ENCODE assay signal across 34 mouse cellular contexts in genomic region chr3:36250585-36250984, GRCm38 (mm10). TPM values are rescaled to one million over a fixed set of nuclear protein-coding genes. Genes with fewer than 3 reads are reported as not detected.
A peak's percentile ranks its signal among the peaks of the same experiment; 100 is the strongest.
DNase-seq lines count a peak whose midpoint lies in the region; ATAC-seq and TF ChIP-seq lines count a peak whose summit lies in the region.
"Had no signal": no experiment of that assay in that cellular context is flagged by ENCODE, and none has a peak within 500 bp of the region (broad histone marks: within the 10 kb centered on the region; RNA-seq: fewer than 3 reads in every experiment).

No protein-coding gene starts in this region.

- H3K4me3 ChIP-seq in forebrain, embryonic 11.5 days (ENCODE audit: low read depth, low read length): no peak overlapping the region
- H3K4me3 ChIP-seq: embryonic facial prominence, embryonic 10.5 days; embryonic facial prominence, embryonic 15.5 days; forebrain, embryonic 13.5 days; gastrocnemius, adult 2 months; left cerebral cortex, adult 2 months; liver, embryonic 12.5 days had no signal

- H3K4me2 ChIP-seq in forebrain, embryonic 11.5 days (ENCODE audit: low read depth, low read length, severe bottlenecking): no peak overlapping the region
- H3K4me2 ChIP-seq: embryonic facial prominence, embryonic 15.5 days; forebrain, embryonic 13.5 days; heart, embryonic 11.5 days; hindbrain, embryonic 14.5 days; liver, embryonic 12.5 days; midbrain, embryonic 11.5 days had no signal

- intact Hi-C loops in left cerebral cortex, postnatal 4 days (cut with DNase I): no loop called here

- ATAC-seq in Patski: peak; percentile 87
- ATAC-seq in forebrain, embryonic 11.5 days (replicated peaks; ENCODE audit: low FRiP score): no peak
- ATAC-seq: forebrain, embryonic 13.5 days; inflammation-experienced regulatory T-cells, adult 6 months; liver, embryonic 12.5 days; liver, postnatal 0 days; midbrain, embryonic 16.5 days had no signal

- no peaks in the 10 kb centered on the region for H3K36me3 ChIP-seq in forebrain, embryonic 11.5 days (ENCODE audit: control insufficient read depth, insufficient read depth, low read length)
- H3K36me3 ChIP-seq: embryonic facial prominence, embryonic 10.5 days; embryonic facial prominence, embryonic 15.5 days; liver, embryonic 12.5 days had no signal

- no peak overlapping the region for H3K27ac ChIP-seq in forebrain, embryonic 11.5 days (ENCODE audit: low read depth, low read length)
- H3K27ac ChIP-seq: embryonic facial prominence, embryonic 10.5 days; embryonic facial prominence, embryonic 15.5 days; forebrain, embryonic 13.5 days; gastrocnemius, adult 2 months; hindbrain, embryonic 14.5 days; left cerebral cortex, adult 2 months; liver, embryonic 12.5 days had no signal

- CTCF ChIA-PET in Patski (lab: Charles Lee): interaction anchor here (0.9 to 1.4 kb wide), 3 partner anchors 9 to 27 kb away, joined by 3 to 4 read pairs (median 3); no protein-coding TSS in a partner anchor

- POLR2A ChIA-PET in Patski (lab: Charles Lee): no interaction called here

- WGBS in forebrain, embryonic 11.5 days: 65% methylated on average over 5 of the region's 5 CpGs

- in situ Hi-C loops in Patski (cut with MboI; ENCODE audit: low pct_unique_long_range_greater_than_20kb): no loop called here

- no peak overlapping the region for H3K9ac ChIP-seq in forebrain, embryonic 11.5 days (ENCODE audit: low read length)
- H3K9ac ChIP-seq: embryonic facial prominence, embryonic 15.5 days; forebrain, embryonic 13.5 days; hindbrain, embryonic 14.5 days; liver, embryonic 12.5 days; liver, postnatal 0 days had no signal

- no peaks in the 10 kb centered on the region for H3K4me1 ChIP-seq in forebrain, embryonic 11.5 days (replicated peaks; ENCODE audit: control insufficient read depth, insufficient read depth, low read length)
- H3K4me1 ChIP-seq: embryonic facial prominence, embryonic 10.5 days; embryonic facial prominence, embryonic 15.5 days; forebrain, embryonic 13.5 days; liver, embryonic 12.5 days had no signal

- H3K9me3 ChIP-seq in forebrain, embryonic 11.5 days (ENCODE audit: control insufficient read depth, low read length): no peaks in the 10 kb centered on the region
- H3K9me3 ChIP-seq: embryonic facial prominence, embryonic 10.5 days; embryonic facial prominence, embryonic 15.5 days; forebrain, embryonic 13.5 days; liver, embryonic 12.5 days had no signal

- TF ChIP-seq CTCF in Patski (IDR thresholded peaks at IDR 0.05): no peak

- DNase-seq in frontal cortex, adult 2 months (ENCODE audit: extremely low spot score in 1 of 2, low spot score in 1 of 2): peak; percentile 4 to 26
- no peak for DNase-seq in frontal cortex, postnatal 25 days (ENCODE audit: low spot score in 2 of 2)
- peak; percentile 2 for DNase-seq in left cerebral cortex, adult 11 months (ENCODE audit: low spot score)
- no peak for DNase-seq in left cerebral cortex, postnatal 4 days
- peak; percentile 43 for DNase-seq in 3T3-L1 (ENCODE audit: low read depth, low spot score)
- no peak for DNase-seq in Patski (ENCODE audit: low read depth, low spot score)
- DNase-seq in forebrain, embryonic 11.5 days (ENCODE audit: low spot score): no peak
- DNase-seq in layer of hippocampus, adult 18-20 months (ENCODE audit: low spot score in 2 of 2): no peak
- DNase-seq: B cell, adult 2 months; cerebellum, adult 8-10 months; cerebellum, postnatal 25 days; gastrocnemius, adult 2 months; gastrocnemius, postnatal 36 days; heart, adult 18-20 months; kidney, adult 11 months; kidney, postnatal 36 days; liver, postnatal 0 days; lung, postnatal 36 days; spleen, adult 18-20 months had no signal

- peaks cover 17% of the 10 kb centered on the region for H3K27me3 ChIP-seq in Patski
- H3K27me3 ChIP-seq in forebrain, embryonic 11.5 days (ENCODE audit: control insufficient read depth, insufficient read depth, low read length): no peaks in the 10 kb centered on the region
- H3K27me3 ChIP-seq: embryonic facial prominence, embryonic 15.5 days; forebrain, embryonic 13.5 days; liver, embryonic 12.5 days had no signal

RNA-seq across cellular contexts. Expression of gene Qrfpr, which starts 28.5 kb away (rescaled TPM):
- polyA plus RNA-seq in frontal cortex, adult 2 months (2012; rRNA removed): 2.3 and 4.2 TPM in 2 replicates
- under 1 TPM; 0.66 to 0.83 TPM for total RNA-seq in left cerebral cortex, postnatal 4 days (2021)
- polyA plus RNA-seq in Patski (2021): not detected
- 0.29 and 0.31 TPM in 2 replicates for polyA plus RNA-seq in forebrain, embryonic 11.5 days (2014; fragmentation: Nextera tagmentation; extraction: Ambion mirVana)
- 1 to 10 TPM in 1 of 2 experiments, under 1 TPM in 1; 0.86 to 1.2 TPM for total RNA-seq in layer of hippocampus, adult 18-20 months (2021)
- total RNA-seq: adrenal gland, postnatal 36 days; gastrocnemius, adult 2 months; gastrocnemius, postnatal 36 days; heart, adult 18-20 months; hematopoietic stem cell, adult 5-6 weeks; neutrophil, adult 5-6 weeks had no signal
- polyA plus RNA-seq: embryonic facial prominence, embryonic 10.5 days; inflammation-experienced regulatory T-cells, adult 6 months; kidney, embryonic 14.5 days; liver, embryonic 12.5 days; liver, postnatal 0 days; midbrain, embryonic 11.5 days; neural tube, embryonic 11.5 days had no signal

Comparison
In these comparisons a context has a peak if more than half of its experiments do, and no peak if none do; other contexts are left out.
1. DNase-seq: peak in frontal cortex, adult 2 months (2 of 2), left cerebral cortex, adult 11 months (single experiment) and 3T3-L1 (single experiment); none in frontal cortex, postnatal 25 days (0 of 2), left cerebral cortex, postnatal 4 days (single experiment), Patski (single experiment), forebrain, embryonic 11.5 days (single experiment) and layer of hippocampus, adult 18-20 months (0 of 2).